Mouse (Mus musculus): ENCODE results near the gene Fam166a.

The Fam166a gene

DNA sequence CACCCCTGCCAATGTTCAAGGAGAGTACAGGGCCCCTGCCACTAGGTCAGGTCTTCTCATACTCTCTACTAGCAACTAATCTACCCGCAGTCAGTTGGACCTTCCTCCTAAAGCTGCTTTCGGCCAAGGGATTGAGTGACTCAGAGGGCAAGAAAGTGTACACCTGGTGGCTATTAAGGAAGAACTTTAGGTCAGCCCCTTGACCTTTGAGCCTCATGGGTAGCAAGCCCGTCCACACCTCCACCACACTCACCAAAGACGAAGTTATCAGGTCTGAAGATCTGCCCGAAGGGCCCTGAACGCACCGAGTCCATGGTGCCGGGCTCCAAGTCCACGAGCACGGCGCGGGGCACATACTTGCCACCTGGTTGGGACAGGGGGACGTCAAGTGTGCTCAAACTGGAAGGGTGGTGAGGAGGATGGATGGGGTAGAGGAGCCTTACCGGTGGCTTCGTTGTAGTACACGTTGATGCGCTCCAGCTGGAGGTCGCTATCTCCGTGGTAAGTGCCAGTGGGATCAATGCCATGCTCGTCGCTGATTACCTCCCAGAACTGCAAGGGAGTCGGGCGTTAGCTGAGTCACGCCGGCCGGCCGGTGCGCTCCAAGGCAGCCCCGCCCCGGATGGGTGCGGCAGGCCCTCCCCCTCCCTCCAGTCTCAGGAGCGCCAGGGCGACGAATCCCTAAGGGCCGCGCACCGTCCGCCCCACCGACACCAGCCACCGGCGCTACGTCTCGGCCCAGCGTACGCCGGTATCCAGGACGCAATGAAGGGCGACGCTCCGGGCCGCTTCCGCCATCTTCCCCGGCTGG lies 5.3 kb downstream of the Fam166a start:
- peak; percentile 88 for DNase-seq (ENCODE audit: low read depth)

DNA sequence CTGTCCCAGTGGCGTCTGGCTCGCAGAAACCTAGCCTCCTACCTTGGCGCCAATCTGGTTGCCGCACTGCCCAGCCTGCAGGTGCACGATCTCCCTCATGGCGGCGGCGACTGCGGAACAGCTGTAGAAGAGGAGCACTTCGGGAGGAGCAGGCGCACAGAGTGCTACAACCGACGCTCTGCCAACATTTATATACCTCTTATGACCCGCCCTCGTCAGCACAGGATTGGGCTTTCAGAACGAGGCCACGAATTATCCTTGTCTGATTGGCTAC lies 5.9 kb downstream of the Fam166a start, which contains the start of gene Tubb4b:
Gene Tubb4b, minus strand, starts transcription at position 211 of the 274 bp plus-strand sequence.
- no peak for DNase-seq (ENCODE audit: low read depth)

- peak; percentile 99 for DNase-seq (ENCODE audit: low read depth)
Observed at GRCm38 (mm10) chr2:25224766-25225752, 6.5 kb downstream of the Fam166a start.

GRCm38 (mm10) chr2:25225811-25226379 lies 7.3 kb downstream of the Fam166a start:
- no peak for DNase-seq (ENCODE audit: low read depth)

DNA sequence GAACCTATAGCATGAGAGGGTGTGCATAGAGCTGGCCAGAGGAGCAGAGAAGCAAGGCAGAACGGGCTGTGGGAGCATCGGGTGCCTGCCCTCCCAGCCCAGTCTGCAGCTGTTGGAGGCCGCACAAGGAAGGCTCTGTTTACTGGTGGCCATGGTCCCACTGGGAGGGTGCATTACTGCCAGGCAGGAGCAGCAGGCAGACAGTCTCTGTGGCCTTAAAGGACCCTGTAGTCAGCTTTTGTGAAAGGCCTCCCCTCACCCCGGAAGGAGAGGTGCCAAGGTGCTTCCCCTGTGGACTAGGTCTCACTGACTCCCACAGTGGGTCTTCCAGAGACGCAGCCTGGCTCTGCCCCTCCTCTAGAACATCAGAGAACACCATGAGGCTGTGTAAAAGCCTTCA lies 8.3 kb downstream of the Fam166a start:
- no peak for DNase-seq (ENCODE audit: low read depth)

- no peak for DNase-seq (ENCODE audit: low read depth)
Observed at GRCm38 (mm10) chr2:25227406-25227805, 8.9 kb downstream of the Fam166a start.

DNA sequence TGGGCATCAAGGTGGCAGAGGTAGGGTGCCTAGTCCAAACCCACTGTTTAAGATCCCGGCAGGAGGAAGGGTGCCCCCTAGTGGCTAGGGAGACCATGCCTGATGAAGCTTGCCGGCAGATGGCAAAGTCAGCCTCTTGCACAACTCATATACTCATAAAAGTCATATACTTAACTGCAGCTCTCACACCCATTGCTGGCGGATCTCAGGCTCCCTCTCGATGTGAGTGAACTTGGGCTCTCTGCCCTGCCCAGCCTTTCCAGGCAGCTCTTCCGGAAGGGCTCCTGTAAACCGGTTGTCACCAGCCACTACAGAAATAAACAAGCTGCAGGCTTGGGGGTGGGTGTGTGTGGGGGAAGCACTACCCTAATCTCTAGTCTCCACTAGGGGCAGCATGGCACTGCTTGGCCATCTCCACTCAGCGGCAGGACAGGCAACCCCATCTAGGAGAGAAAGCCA lies 9.9 kb downstream of the Fam166a start:
- peak; percentile 86 for DNase-seq (ENCODE audit: low read depth)

DNA sequence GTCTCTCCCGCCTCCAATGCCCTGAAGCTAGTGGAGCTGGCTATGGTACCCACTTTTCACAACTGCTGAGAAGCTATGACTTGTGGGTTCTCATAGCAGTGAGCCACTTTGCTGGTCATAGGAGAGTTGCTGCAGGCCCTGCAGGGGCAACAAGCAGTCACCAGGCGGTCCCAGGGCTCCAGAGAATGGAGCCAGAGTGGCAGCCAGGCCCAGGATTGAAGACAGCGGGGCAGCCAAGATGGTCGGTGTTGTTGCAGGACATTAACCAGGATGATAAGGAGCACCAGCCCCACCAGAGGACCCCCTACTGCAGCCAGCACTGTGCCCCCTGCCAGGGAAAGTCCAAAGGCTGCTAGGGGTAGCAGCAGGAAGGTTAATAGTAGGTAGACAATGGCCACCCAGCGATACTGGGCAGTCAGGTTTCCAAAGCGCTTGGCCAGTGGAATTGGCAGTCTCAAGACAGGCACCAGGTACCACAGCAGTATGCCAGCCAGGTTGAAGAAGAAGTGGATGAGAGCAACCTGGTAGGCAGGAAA lies 10.5 kb downstream of the Fam166a start:
- no peak for DNase-seq (ENCODE audit: low read depth)

GRCm38 (mm10) chr2:25229582-25229981 lies 11.0 kb downstream of the Fam166a start:
- no peak for DNase-seq (ENCODE audit: low read depth)

GRCm38 (mm10) chr2:25230581-25230980 lies 12.0 kb downstream of the Fam166a start:
- no peak for DNase-seq (ENCODE audit: low read depth)

- no peak for DNase-seq (ENCODE audit: low read depth)
Observed at GRCm38 (mm10) chr2:25231038-25231437, 12.5 kb downstream of the Fam166a start.

GRCm38 (mm10) chr2:25233421-25233820 lies 14.9 kb downstream of the Fam166a start:
- DNase-seq (ENCODE audit: low read depth), result no peak

DNA sequence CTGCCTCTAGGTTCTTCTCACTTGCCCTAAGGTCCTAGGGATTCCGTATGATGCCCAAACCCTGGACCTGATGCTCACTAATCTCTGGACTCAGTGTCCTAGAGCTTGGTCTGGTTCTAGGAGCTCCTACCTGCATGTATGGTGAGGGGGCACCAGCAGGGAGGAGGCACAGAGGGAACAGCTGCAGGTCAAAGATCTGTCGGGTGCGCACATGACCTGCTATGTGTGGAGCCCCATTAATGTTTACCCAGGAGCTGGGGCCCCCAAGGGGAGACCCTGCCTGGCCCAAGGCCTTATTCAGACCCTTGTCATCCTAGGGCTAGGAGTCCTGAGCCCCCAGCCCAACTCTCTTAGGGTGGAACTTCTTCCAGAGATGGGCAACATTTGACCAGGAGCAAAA lies 15.5 kb downstream of the Fam166a start, which contains the start of gene Slc34a3:
Gene Slc34a3, minus strand, starts transcription at position 315 of the 400 bp plus-strand sequence.
- DNase-seq (ENCODE audit: low read depth), result no peak

- no peak for DNase-seq (ENCODE audit: low read depth)
Observed at GRCm38 (mm10) chr2:25234551-25235220, 16.1 kb downstream of the Fam166a start.

- DNase-seq (ENCODE audit: low read depth), result no peak
Observed at GRCm38 (mm10) chr2:25236614-25237013, 18.1 kb downstream of the Fam166a start, which contains the start of gene Rnf224. TSS of gene Rnf224 (minus strand) at chr2:25236787.

GRCm38 (mm10) chr2:25237522-25237921 lies 19.0 kb downstream of the Fam166a start:
- no peak for DNase-seq (ENCODE audit: low read depth)

DNA sequence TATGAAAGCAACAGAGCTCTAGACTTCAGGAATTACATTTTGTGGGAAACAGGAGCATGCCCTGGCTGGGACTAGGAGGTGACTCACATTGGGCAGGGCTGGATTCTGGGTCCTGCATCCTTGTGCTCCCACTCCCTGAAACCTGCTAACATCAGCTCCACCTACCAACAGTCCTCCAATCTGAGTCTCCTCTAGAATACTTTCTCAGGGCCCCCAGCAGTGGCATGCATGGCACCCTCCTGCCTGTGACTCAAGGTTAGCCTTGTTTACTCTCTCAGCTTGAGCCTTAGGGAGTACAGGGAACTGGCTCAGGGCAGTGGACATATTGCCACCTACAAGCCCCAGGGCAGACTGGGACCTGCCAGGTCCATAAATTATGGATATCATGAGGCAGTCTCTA lies 19.6 kb downstream of the Fam166a start:
- DNase-seq (ENCODE audit: low read depth), result no peak

- no peak for DNase-seq (ENCODE audit: low read depth)
Observed at GRCm38 (mm10) chr2:25239766-25240165, 21.2 kb downstream of the Fam166a start.

GRCm38 (mm10) chr2:25240310-25240709 lies 21.8 kb downstream of the Fam166a start:
- no peak for DNase-seq (ENCODE audit: low read depth)

DNA sequence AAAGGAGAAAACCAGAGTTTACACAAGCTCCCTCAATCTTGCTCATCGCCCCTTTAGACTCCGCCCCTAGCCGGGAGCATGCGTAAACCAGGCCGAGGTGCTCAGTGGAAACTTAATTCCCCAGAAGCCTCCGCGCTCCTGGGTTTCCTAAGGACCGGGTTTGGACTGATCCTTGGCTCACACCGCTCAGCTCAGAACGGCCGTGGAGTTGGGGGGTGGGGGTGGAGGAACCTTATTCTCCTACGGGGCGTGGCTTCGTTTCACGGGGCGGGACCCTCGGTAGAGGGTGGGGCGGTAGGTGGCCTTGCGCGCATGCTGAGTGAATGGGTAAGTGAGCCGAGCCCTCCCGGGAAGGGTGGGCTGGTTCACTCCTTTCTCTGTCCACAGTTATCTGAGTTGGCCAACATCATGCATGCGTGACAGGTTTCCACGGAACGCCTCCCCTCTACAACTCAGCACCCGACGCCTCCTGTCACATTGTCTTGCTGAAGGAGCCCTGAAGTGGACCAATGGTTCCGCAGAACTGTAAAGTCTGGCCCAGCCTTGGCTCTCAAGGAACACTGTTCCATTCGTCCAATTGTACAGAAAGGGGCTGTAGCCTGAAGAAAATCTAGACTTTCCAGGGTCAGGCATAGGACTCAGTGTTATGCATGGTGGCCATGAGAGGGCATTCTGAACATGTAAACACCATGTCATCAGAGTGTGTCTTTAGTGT lies 22.3 kb downstream of the Fam166a start:
- DNase-seq (ENCODE audit: low read depth), result no peak

GRCm38 (mm10) chr2:25241438-25241775 lies 22.9 kb downstream of the Fam166a start:
- no peak for DNase-seq (ENCODE audit: low read depth)
